Mouse (Mus musculus): ENCODE measurements at regions not wholly inside any gene's neighbourhood (a gene's known extent, or its start where the extent isn't known, plus 50 kb on each side); places are given as distances from the start of the nearest gene placed in this dataset.

DNA sequence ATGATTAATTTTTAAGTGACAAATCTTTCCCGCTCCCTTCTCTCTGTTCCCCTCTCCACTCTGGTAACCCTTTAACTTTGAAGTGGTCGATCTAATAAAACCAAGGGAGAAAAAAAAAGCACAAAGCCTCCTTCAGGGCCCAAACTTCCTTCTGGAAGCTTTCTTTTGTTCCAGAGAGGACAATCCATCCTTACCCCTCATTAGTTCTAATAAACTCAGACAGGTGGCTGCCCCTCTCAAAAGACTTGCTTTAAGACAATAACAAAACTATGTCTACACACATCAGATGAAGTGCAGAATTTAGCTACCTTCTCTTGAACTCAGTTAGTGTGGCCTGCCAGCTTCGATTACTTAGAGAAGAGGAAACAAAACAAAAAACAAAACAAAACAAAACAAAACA, 94.6 kb upstream of the Fat1 start:
- Histone ChIP-seq H3K36me3 (ENCODE audit: control insufficient read depth, insufficient read depth) (no peaks in the 10 kb centered on the region), H3K27ac (ENCODE audit: low read length) (no peak overlapping the region), H3K4me2 (ENCODE audit: low read depth, low read length) (no peak overlapping the region), H3K9me3 (replicated peaks; ENCODE audit: control insufficient read depth, low read length) (no peaks in the 10 kb centered on the region), H3K4me3 (ENCODE audit: low read depth, low read length) (no peak overlapping the region), H3K4me1 (ENCODE audit: control insufficient read depth, low read depth, low read length) (no peaks in the 10 kb centered on the region), H3K9ac (ENCODE audit: low read depth, low read length) (no peak overlapping the region), H3K27me3 (ENCODE audit: control insufficient read depth, insufficient read depth, low read depth, low read length) (no peaks in the 10 kb centered on the region)
- WGBS (ENCODE audit: insufficient replicate concordance) = 38% methylated on average over 3 of the region's 3 CpGs
- no peak for ATAC-seq (ENCODE audit: low read depth)

DNA sequence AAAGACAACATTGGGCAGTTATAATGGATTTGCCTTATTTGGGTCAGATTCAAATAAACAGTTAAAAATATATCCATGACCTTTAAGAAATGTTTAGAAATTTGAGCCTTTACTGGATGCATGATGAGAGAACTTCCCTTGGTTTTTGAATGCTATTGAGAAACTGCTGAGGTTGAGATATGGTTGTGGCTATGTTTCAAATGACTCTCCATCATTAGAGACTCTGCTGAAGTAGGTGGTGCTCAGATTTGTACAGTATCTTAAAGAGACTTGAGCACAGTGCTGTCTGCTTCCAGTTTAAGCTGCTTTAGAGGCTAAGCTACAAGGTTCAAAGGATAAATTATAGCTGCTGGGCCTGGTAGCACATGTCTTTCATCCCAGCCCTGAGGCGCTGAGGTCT, 90.9 kb upstream of the Fat1 start:
- WGBS (ENCODE audit: insufficient replicate concordance) = 46% methylated on average over 1 of the region's 1 CpGs
- no peaks in the 10 kb centered on the region for H3K9me3 ChIP-seq (replicated peaks; ENCODE audit: control insufficient read depth, low read length)
- H3K9ac ChIP-seq (ENCODE audit: low read depth, low read length) = no peak overlapping the region
- H3K27ac ChIP-seq (ENCODE audit: low read length) = no peak overlapping the region
- no peak overlapping the region for H3K4me2 ChIP-seq (ENCODE audit: low read depth, low read length)
- no peaks in the 10 kb centered on the region for H3K4me1 ChIP-seq (ENCODE audit: control insufficient read depth, low read depth, low read length)
- H3K4me3 ChIP-seq (ENCODE audit: low read depth, low read length) = no peak overlapping the region
- H3K36me3 ChIP-seq (ENCODE audit: control insufficient read depth, insufficient read depth) = no peaks in the 10 kb centered on the region
- H3K27me3 ChIP-seq (ENCODE audit: control insufficient read depth, insufficient read depth, low read depth, low read length) = no peaks in the 10 kb centered on the region
- ATAC-seq (ENCODE audit: low read depth) = no peak

DNA sequence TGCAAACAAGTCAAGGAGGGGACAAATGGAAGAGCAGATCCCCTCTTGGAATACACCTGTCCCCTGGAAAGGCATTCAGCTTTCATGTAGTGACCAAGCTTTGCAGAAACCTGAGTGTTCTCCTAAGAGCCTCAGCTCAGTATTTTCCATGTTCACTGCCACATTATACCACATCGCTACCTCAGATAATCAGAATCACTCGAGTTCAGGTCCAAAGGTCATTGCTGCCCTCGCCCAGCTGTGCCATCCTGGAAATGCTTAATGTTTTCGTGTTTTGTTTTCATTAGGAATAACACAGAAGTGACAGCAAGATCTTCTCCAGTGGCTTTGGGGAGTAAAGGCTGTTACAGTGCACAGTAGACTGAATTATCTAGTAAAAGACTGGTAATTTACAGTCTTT, 83.0 kb upstream of the Fat1 start:
- Histone ChIP-seq H3K27me3 (ENCODE audit: control insufficient read depth, insufficient read depth, low read depth, low read length) (no peaks in the 10 kb centered on the region), H3K9me3 (replicated peaks; ENCODE audit: control insufficient read depth, low read length) (no peaks in the 10 kb centered on the region), H3K9ac (ENCODE audit: low read depth, low read length) (no peak overlapping the region), H3K27ac (ENCODE audit: low read length) (no peak overlapping the region), H3K36me3 (ENCODE audit: control insufficient read depth, insufficient read depth) (no peaks in the 10 kb centered on the region), H3K4me2 (ENCODE audit: low read depth, low read length) (no peak overlapping the region), H3K4me3 (ENCODE audit: low read depth, low read length) (no peak overlapping the region), H3K4me1 (ENCODE audit: control insufficient read depth, low read depth, low read length) (no peaks in the 10 kb centered on the region)
- ATAC-seq (ENCODE audit: low read depth) = no peak
- 65% methylated on average over 4 of the region's 4 CpGs for WGBS (ENCODE audit: insufficient replicate concordance)

DNA sequence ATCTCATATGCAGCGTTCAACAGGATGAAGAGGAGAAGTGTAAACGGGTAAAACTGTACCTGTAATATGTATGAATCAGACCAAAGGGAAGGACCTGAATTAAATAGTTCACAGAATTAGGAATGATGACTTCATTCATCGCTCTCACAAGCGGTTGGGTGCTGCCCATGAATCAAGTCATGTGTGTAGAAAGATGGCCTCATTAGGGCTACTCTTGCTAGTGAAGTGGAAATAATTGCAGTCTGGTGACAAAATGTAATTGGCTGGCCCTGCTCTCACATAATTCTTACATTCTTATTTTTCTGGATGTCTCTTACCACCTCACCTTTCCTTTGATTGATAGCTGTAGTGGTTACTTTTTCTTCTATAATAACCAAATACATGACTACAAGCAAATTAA, 80.1 kb upstream of the Fat1 start:
- Histone ChIP-seq H3K9ac (ENCODE audit: low read depth, low read length) (no peak overlapping the region), H3K27me3 (ENCODE audit: control insufficient read depth, insufficient read depth, low read depth, low read length) (no peaks in the 10 kb centered on the region), H3K27ac (ENCODE audit: low read length) (no peak overlapping the region), H3K4me2 (ENCODE audit: low read depth, low read length) (no peak overlapping the region), H3K36me3 (ENCODE audit: control insufficient read depth, insufficient read depth) (no peaks in the 10 kb centered on the region), H3K4me1 (ENCODE audit: control insufficient read depth, low read depth, low read length) (no peaks in the 10 kb centered on the region), H3K4me3 (ENCODE audit: low read depth, low read length) (no peak overlapping the region), H3K9me3 (replicated peaks; ENCODE audit: control insufficient read depth, low read length) (no peaks in the 10 kb centered on the region)
- WGBS (ENCODE audit: insufficient replicate concordance) = 69% methylated on average over 4 of the region's 4 CpGs
- no peak for ATAC-seq (ENCODE audit: low read depth)

DNA sequence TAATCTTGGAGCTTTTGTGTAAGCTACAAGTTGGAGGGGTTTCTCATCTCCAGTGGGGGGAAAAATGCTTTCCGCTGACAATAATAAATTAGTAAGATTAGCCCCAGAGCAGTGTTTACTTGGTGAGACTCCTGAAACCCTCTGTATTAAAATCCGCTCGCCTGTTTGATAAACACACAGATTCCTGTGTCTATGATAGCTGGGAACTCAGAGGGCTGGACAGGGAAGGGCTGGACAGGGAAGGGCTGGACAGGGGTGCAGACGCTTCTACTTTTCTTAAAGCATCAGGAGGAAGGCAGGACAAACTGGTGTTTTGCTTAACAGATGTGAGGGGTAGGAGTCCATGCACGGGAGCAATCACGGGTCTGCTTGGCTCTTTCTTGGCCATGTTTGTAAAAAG, 68.0 kb upstream of the Fat1 start:
- Histone ChIP-seq H3K9me3 (replicated peaks; ENCODE audit: control insufficient read depth, low read length) (no peaks in the 10 kb centered on the region), H3K4me2 (ENCODE audit: low read depth, low read length) (no peak overlapping the region), H3K4me1 (ENCODE audit: control insufficient read depth, low read depth, low read length) (no peaks in the 10 kb centered on the region), H3K27me3 (ENCODE audit: control insufficient read depth, insufficient read depth, low read depth, low read length) (no peaks in the 10 kb centered on the region), H3K27ac (ENCODE audit: low read length) (no peak overlapping the region), H3K9ac (ENCODE audit: low read depth, low read length) (no peak overlapping the region), H3K36me3 (ENCODE audit: control insufficient read depth, insufficient read depth) (no peaks in the 10 kb centered on the region), H3K4me3 (ENCODE audit: low read depth, low read length) (no peak overlapping the region)
- 58% methylated on average over 6 of the region's 6 CpGs for WGBS (ENCODE audit: insufficient replicate concordance)
- ATAC-seq (ENCODE audit: low read depth) = no peak

- H3K27me3 ChIP-seq (ENCODE audit: control insufficient read depth, insufficient read depth, low read depth, low read length) = no peaks in the 10 kb centered on the region
- H3K4me1 ChIP-seq (ENCODE audit: control insufficient read depth, low read depth, low read length) = no peaks in the 10 kb centered on the region
- ATAC-seq (ENCODE audit: low read depth) = no peak
- no peak overlapping the region for H3K4me3 ChIP-seq (ENCODE audit: low read depth, low read length)
- no peak overlapping the region for H3K4me2 ChIP-seq (ENCODE audit: low read depth, low read length)
- WGBS (ENCODE audit: insufficient replicate concordance) = 61% methylated on average over 5 of the region's 5 CpGs
- no peak overlapping the region for H3K9ac ChIP-seq (ENCODE audit: low read depth, low read length)
- H3K27ac ChIP-seq (ENCODE audit: low read length) = no peak overlapping the region
- no peaks in the 10 kb centered on the region for H3K9me3 ChIP-seq (replicated peaks; ENCODE audit: control insufficient read depth, low read length)
- H3K36me3 ChIP-seq (ENCODE audit: control insufficient read depth, insufficient read depth) = no peaks in the 10 kb centered on the region
Observed at GRCm38 (mm10) chr8:44867666-44868065, 67.6 kb upstream of the Fat1 start.

DNA sequence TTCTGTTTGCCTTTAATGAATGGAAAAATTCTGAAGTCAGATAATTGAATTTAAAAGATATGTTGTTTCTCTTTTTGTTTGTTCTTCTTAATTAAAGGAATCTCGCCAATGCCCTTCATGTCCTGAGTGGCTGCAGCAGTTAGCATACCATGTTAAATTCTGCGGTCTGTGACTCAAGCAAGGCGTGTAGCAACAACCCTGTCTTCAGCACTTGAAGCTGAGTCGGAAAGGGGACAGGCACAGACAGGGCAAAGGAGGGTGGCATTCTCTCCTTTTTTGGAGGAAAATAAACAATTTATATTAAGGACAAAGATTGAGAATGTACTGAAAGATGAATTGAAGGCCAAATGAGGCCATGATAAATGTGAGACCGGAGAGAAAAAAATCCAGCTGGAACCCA, 58.2 kb upstream of the Fat1 start:
- Histone ChIP-seq H3K36me3 (ENCODE audit: control insufficient read depth, insufficient read depth) (no peaks in the 10 kb centered on the region), H3K27ac (ENCODE audit: low read length) (no peak overlapping the region), H3K4me2 (ENCODE audit: low read depth, low read length) (no peak overlapping the region), H3K27me3 (ENCODE audit: control insufficient read depth, insufficient read depth, low read depth, low read length) (no peaks in the 10 kb centered on the region), H3K4me1 (ENCODE audit: control insufficient read depth, low read depth, low read length) (no peaks in the 10 kb centered on the region), H3K4me3 (ENCODE audit: low read depth, low read length) (no peak overlapping the region), H3K9ac (ENCODE audit: low read depth, low read length) (no peak overlapping the region), H3K9me3 (replicated peaks; ENCODE audit: control insufficient read depth, low read length) (no peaks in the 10 kb centered on the region)
- WGBS (ENCODE audit: insufficient replicate concordance) = 56% methylated on average over 5 of the region's 5 CpGs
- no peak for ATAC-seq (ENCODE audit: low read depth)

DNA sequence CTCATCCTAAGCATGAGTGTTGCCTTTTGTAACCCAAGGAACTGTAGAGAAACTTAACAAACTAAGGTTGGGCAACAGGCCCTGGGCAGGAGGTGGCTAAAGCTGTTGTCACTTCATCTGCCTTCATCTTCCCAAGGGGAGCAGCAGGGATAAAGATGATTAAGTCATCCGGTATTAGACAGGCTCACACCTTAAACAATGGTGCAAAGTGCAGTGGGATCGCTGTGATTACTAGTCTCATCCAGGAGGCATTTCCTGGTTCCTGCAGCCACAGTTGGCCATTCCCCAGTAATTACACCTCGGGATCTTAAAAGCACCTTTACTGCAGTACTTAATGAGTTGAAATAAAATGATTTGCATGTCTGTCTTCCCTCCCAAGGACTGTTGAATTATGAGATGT, 57.0 kb upstream of the Fat1 start:
- Histone ChIP-seq H3K36me3 (ENCODE audit: control insufficient read depth, insufficient read depth) (no peaks in the 10 kb centered on the region), H3K27ac (ENCODE audit: low read length) (no peak overlapping the region), H3K9ac (ENCODE audit: low read depth, low read length) (no peak overlapping the region), H3K4me2 (ENCODE audit: low read depth, low read length) (no peak overlapping the region), H3K27me3 (ENCODE audit: control insufficient read depth, insufficient read depth, low read depth, low read length) (no peaks in the 10 kb centered on the region), H3K4me1 (ENCODE audit: control insufficient read depth, low read depth, low read length) (no peaks in the 10 kb centered on the region), H3K9me3 (replicated peaks; ENCODE audit: control insufficient read depth, low read length) (no peaks in the 10 kb centered on the region), H3K4me3 (ENCODE audit: low read depth, low read length) (no peak overlapping the region)
- 31% methylated on average over 3 of the region's 3 CpGs for WGBS (ENCODE audit: insufficient replicate concordance)
- no peak for ATAC-seq (ENCODE audit: low read depth)

DNA sequence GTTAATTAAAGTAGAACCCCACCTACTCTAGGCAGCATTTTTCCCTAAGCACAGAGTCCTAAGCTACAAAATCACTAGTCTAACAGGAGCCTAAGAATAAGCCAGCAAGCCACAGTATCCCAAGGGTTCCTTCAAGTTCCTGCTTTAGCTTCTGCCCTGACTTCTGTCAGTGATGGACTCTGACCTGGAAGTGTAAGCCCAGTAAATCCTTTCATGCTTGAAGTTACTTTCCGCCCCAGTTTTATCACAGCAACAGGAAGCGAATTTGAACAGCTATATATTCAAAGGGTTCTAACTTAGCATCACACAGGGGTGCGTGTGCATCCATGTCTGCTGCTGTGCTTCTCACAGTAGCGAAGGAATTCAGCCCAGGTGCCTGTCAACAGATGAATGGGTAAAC, 56.1 kb upstream of the Fat1 start:
- no peak overlapping the region for H3K4me2 ChIP-seq (ENCODE audit: low read depth, low read length)
- no peaks in the 10 kb centered on the region for H3K27me3 ChIP-seq (ENCODE audit: control insufficient read depth, insufficient read depth, low read depth, low read length)
- no peak overlapping the region for H3K4me3 ChIP-seq (ENCODE audit: low read depth, low read length)
- H3K9me3 ChIP-seq (replicated peaks; ENCODE audit: control insufficient read depth, low read length) = no peaks in the 10 kb centered on the region
- no peak for ATAC-seq (ENCODE audit: low read depth)
- no peak overlapping the region for H3K9ac ChIP-seq (ENCODE audit: low read depth, low read length)
- no peak overlapping the region for H3K27ac ChIP-seq (ENCODE audit: low read length)
- 48% methylated on average over 4 of the region's 4 CpGs for WGBS (ENCODE audit: insufficient replicate concordance)
- no peaks in the 10 kb centered on the region for H3K36me3 ChIP-seq (ENCODE audit: control insufficient read depth, insufficient read depth)
- no peaks in the 10 kb centered on the region for H3K4me1 ChIP-seq (ENCODE audit: control insufficient read depth, low read depth, low read length)
